Mouse (Mus musculus) small intestine, adult 2 months (tissue): ENCODE measurements around the gene Oser1.
"Not testable (repeated sequence)": the region's sequence is repeated elsewhere in the genome, so short reads cannot be mapped to it uniquely, and the experiment has no call there.

Source experiments
- CTCF ChIP-seq: fragments of 200-500 bp; IDR thresholded peaks from 2 replicates; pipeline ENCODE4 v1.5.1; 2012; ENCODE audit warnings: low read depth, mild to moderate bottlenecking, control low read depth, inconsistent platforms, low read length, moderate library complexity, mixed read lengths; ENCODE audit not compliant: insufficient replicate concordance, insufficient read length; ENCODE audit errors: extremely low read depth
- POLR2A ChIP-seq: fragments of 200-500 bp; IDR thresholded peaks from 2 replicates; pipeline ENCODE4 v1.6.1; 2012; ENCODE audit warnings: low read depth, mild to moderate bottlenecking, control low read depth, inconsistent platforms, low read length, moderate library complexity

DNA sequence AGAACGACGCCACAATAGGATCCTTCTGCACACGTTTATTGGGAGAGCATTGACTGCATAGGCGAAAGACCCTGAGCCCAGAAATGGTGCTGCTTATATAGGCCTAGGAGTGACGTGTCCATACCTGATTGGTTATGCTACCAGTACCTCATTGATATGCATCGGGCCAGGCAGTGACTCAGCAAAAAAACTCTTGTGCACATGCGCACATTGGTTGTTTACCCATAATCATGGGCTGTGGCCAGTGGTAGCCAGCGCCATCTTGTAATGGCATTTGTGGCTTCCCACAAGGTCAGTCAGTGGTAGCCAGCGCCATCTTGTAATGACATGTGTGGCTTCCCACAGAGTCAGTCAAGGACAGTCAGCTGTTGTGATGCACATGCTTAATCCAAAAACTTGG is 36.8 kb upstream of the Oser1 start:
- not testable (repeated sequence) for TF ChIP-seq CTCF, POLR2A
